Mouse (Mus musculus) C2C12 (cell line): Measurements from ENCODE around the gene Prkg1.

Source experiments
- CTCF ChIP-seq: IDR thresholded peaks from one replicate; pipeline ENCODE4 v1.5.1; 2011; ENCODE audit not compliant: control insufficient read depth, insufficient read depth, insufficient read length
- MAX ChIP-seq: IDR thresholded peaks from one replicate; pipeline ENCODE4 v1.6.1; 2011; ENCODE audit warnings: mild to moderate bottlenecking, control low read depth
- MYOG ChIP-seq: IDR thresholded peaks from one replicate; pipeline ENCODE4 v1.6.1; 2011; ENCODE audit not compliant: control insufficient read depth, insufficient read length; ENCODE audit errors: extremely low read depth
- USF1 ChIP-seq: IDR thresholded peaks from one replicate; pipeline ENCODE4 v1.6.1; 2011; ENCODE audit warnings: low read depth, mild to moderate bottlenecking, control low read depth, moderate library complexity

GRCm38 (mm10) chr19:31361161-31361560 is 403.7 kb downstream of the Prkg1 start:
- TF ChIP-seq CTCF (no peak), USF1 (no peak), MYOG (no peak), MAX (no peak)
